Mouse (Mus musculus): ENCODE results near the gene Evi5. TPM values are rescaled to one million over a fixed set of nuclear protein-coding genes. Genes with fewer than 3 reads are reported as not detected.

Evi5 gene
- polyA plus RNA-seq, 1 experiment from 2014 or later: 61.7 TPM

DNA sequence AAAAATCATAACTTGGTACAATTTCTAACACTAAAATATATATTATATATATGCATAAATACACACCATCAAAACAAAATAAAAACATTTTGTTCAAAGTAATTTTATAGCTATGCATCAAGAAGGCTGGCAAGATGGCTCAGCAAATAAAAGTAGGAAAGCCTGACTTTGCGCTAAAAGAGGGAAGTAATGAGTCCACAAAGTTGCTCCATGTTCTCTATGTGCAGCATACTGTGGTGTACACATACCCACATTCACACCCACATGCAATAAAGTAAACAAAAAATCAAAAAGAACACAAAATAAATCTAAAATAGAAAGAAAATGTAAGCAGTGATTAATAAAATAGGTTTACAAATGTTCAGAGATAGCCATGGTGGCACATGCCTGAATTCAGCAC is 99.0 kb downstream of the Evi5 start:
- no peaks in the 10 kb centered on the region for H3K4me1 ChIP-seq (ENCODE audit: control insufficient read depth, insufficient read depth, low read length)
- H3K4me3 ChIP-seq (ENCODE audit: low read depth, low read length): no peak overlapping the region
- ATAC-seq (replicated peaks; ENCODE audit: insufficient number of reproducible peaks, low FRiP score, low TSS enrichment, low read depth): no peak
- H3K27ac ChIP-seq (replicated peaks; ENCODE audit: low read depth, low read length): no peak overlapping the region
- no peak for DNase-seq (ENCODE audit: low spot score)
- 98% methylated on average over 1 of the region's 1 CpGs for WGBS
- H3K36me3 ChIP-seq (replicated peaks; ENCODE audit: control insufficient read depth, insufficient read depth, low read depth, low read length): no peaks in the 10 kb centered on the region
- no peaks in the 10 kb centered on the region for H3K27me3 ChIP-seq (ENCODE audit: control insufficient read depth, insufficient read depth, low read length)
- H3K4me2 ChIP-seq (ENCODE audit: low read depth, low read length): no peak overlapping the region
- no peaks in the 10 kb centered on the region for H3K9me3 ChIP-seq (replicated peaks; ENCODE audit: control insufficient read depth, low read length)
- H3K9ac ChIP-seq (replicated peaks; ENCODE audit: low read length): no peak overlapping the region

- Histone ChIP-seq H3K4me3 (ENCODE audit: low read depth, low read length) (no peak overlapping the region), H3K4me1 (ENCODE audit: control insufficient read depth, insufficient read depth, low read length) (no peaks in the 10 kb centered on the region), H3K9ac (replicated peaks; ENCODE audit: low read length) (no peak overlapping the region), H3K27me3 (ENCODE audit: control insufficient read depth, insufficient read depth, low read length) (no peaks in the 10 kb centered on the region), H3K9me3 (replicated peaks; ENCODE audit: control insufficient read depth, low read length) (no peaks in the 10 kb centered on the region), H3K4me2 (ENCODE audit: low read depth, low read length) (no peak overlapping the region), H3K27ac (replicated peaks; ENCODE audit: low read depth, low read length) (no peak overlapping the region), H3K36me3 (replicated peaks; ENCODE audit: control insufficient read depth, insufficient read depth, low read depth, low read length) (no peaks in the 10 kb centered on the region)
- no peak for ATAC-seq (replicated peaks; ENCODE audit: insufficient number of reproducible peaks, low FRiP score, low TSS enrichment, low read depth)
- DNase-seq (ENCODE audit: low spot score): no peak
- WGBS: 89% methylated on average over 5 of the region's 5 CpGs
Measured at GRCm38 (mm10) chr5:107772049-107772448, 102.9 kb downstream of the Evi5 start.

- no peak overlapping the region for H3K27ac ChIP-seq (replicated peaks; ENCODE audit: low read depth, low read length)
- H3K4me1 ChIP-seq (ENCODE audit: control insufficient read depth, insufficient read depth, low read length): no peaks in the 10 kb centered on the region
- DNase-seq (ENCODE audit: low spot score) (no peak), ATAC-seq (replicated peaks; ENCODE audit: insufficient number of reproducible peaks, low FRiP score, low TSS enrichment, low read depth) (no peak)
- H3K4me2 ChIP-seq (ENCODE audit: low read depth, low read length): no peak overlapping the region
- no peaks in the 10 kb centered on the region for H3K36me3 ChIP-seq (replicated peaks; ENCODE audit: control insufficient read depth, insufficient read depth, low read depth, low read length)
- H3K27me3 ChIP-seq (ENCODE audit: control insufficient read depth, insufficient read depth, low read length): no peaks in the 10 kb centered on the region
- 96% methylated on average over 1 of the region's 1 CpGs for WGBS
- H3K4me3 ChIP-seq (ENCODE audit: low read depth, low read length): no peak overlapping the region
- H3K9me3 ChIP-seq (replicated peaks; ENCODE audit: control insufficient read depth, low read length): no peaks in the 10 kb centered on the region
- no peak overlapping the region for H3K9ac ChIP-seq (replicated peaks; ENCODE audit: low read length)
Measured at GRCm38 (mm10) chr5:107768224-107768623, 106.7 kb downstream of the Evi5 start.

- H3K27ac ChIP-seq (replicated peaks; ENCODE audit: low read depth, low read length): no peak overlapping the region
- DNase-seq (ENCODE audit: low spot score) (no peak), ATAC-seq (replicated peaks; ENCODE audit: insufficient number of reproducible peaks, low FRiP score, low TSS enrichment, low read depth) (no peak)
- H3K9me3 ChIP-seq (replicated peaks; ENCODE audit: control insufficient read depth, low read length): no peaks in the 10 kb centered on the region
- no peaks in the 10 kb centered on the region for H3K4me1 ChIP-seq (ENCODE audit: control insufficient read depth, insufficient read depth, low read length)
- H3K4me2 ChIP-seq (ENCODE audit: low read depth, low read length): no peak overlapping the region
- H3K4me3 ChIP-seq (ENCODE audit: low read depth, low read length): no peak overlapping the region
- H3K9ac ChIP-seq (replicated peaks; ENCODE audit: low read length): no peak overlapping the region
- no peaks in the 10 kb centered on the region for H3K27me3 ChIP-seq (ENCODE audit: control insufficient read depth, insufficient read depth, low read length)
- 93% methylated on average over 4 of the region's 4 CpGs for WGBS
- H3K36me3 ChIP-seq (replicated peaks; ENCODE audit: control insufficient read depth, insufficient read depth, low read depth, low read length): no peaks in the 10 kb centered on the region
Measured at GRCm38 (mm10) chr5:107765946-107766345, 109.0 kb downstream of the Evi5 start.

DNA sequence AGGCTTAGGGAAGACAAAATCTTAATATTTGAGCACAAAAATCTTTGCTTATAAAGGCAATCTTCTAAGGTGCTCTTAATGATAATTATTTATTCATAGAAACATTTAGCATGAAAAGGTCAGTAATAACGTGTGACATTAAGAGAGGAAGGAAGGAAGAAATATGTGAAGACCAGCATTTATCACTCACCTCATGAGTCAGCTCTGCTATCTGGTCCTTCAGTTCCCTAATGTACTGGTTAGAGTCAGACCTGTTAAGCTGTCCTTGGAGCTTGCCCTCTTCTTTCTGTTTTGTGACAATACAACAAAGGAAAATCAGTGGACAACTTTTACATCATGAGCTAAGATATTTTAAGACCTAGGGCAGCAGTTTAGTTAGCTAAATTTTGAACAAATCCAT is 110.4 kb downstream of the Evi5 start:
- DNase-seq (ENCODE audit: low spot score) (no peak), ATAC-seq (replicated peaks; ENCODE audit: insufficient number of reproducible peaks, low FRiP score, low TSS enrichment, low read depth) (no peak)
- Histone ChIP-seq H3K27me3 (ENCODE audit: control insufficient read depth, insufficient read depth, low read length) (no peaks in the 10 kb centered on the region), H3K9ac (replicated peaks; ENCODE audit: low read length) (no peak overlapping the region), H3K4me2 (ENCODE audit: low read depth, low read length) (no peak overlapping the region), H3K36me3 (replicated peaks; ENCODE audit: control insufficient read depth, insufficient read depth, low read depth, low read length) (no peaks in the 10 kb centered on the region), H3K4me3 (ENCODE audit: low read depth, low read length) (no peak overlapping the region), H3K9me3 (replicated peaks; ENCODE audit: control insufficient read depth, low read length) (no peaks in the 10 kb centered on the region), H3K27ac (replicated peaks; ENCODE audit: low read depth, low read length) (no peak overlapping the region), H3K4me1 (ENCODE audit: control insufficient read depth, insufficient read depth, low read length) (no peaks in the 10 kb centered on the region)
- WGBS: 75% methylated on average over 1 of the region's 1 CpGs

GRCm38 (mm10) chr5:107763674-107764073 is 111.2 kb downstream of the Evi5 start:
- Histone ChIP-seq H3K4me3 (ENCODE audit: low read depth, low read length) (no peak overlapping the region), H3K36me3 (replicated peaks; ENCODE audit: control insufficient read depth, insufficient read depth, low read depth, low read length) (no peaks in the 10 kb centered on the region), H3K27me3 (ENCODE audit: control insufficient read depth, insufficient read depth, low read length) (no peaks in the 10 kb centered on the region), H3K9ac (replicated peaks; ENCODE audit: low read length) (no peak overlapping the region), H3K4me2 (ENCODE audit: low read depth, low read length) (no peak overlapping the region), H3K4me1 (ENCODE audit: control insufficient read depth, insufficient read depth, low read length) (no peaks in the 10 kb centered on the region), H3K27ac (replicated peaks; ENCODE audit: low read depth, low read length) (no peak overlapping the region), H3K9me3 (replicated peaks; ENCODE audit: control insufficient read depth, low read length) (no peaks in the 10 kb centered on the region)
- ATAC-seq (replicated peaks; ENCODE audit: insufficient number of reproducible peaks, low FRiP score, low TSS enrichment, low read depth) (no peak), DNase-seq (ENCODE audit: low spot score) (no peak)

GRCm38 (mm10) chr5:107759121-107759520 is 115.8 kb downstream of the Evi5 start:
- H3K27me3 ChIP-seq (ENCODE audit: control insufficient read depth, insufficient read depth, low read length): no peaks in the 10 kb centered on the region
- H3K4me1 ChIP-seq (ENCODE audit: control insufficient read depth, insufficient read depth, low read length): no peaks in the 10 kb centered on the region
- WGBS: 66% methylated on average over 5 of the region's 5 CpGs
- no peaks in the 10 kb centered on the region for H3K9me3 ChIP-seq (replicated peaks; ENCODE audit: control insufficient read depth, low read length)
- no peak overlapping the region for H3K4me3 ChIP-seq (ENCODE audit: low read depth, low read length)
- H3K4me2 ChIP-seq (ENCODE audit: low read depth, low read length): no peak overlapping the region
- no peaks in the 10 kb centered on the region for H3K36me3 ChIP-seq (replicated peaks; ENCODE audit: control insufficient read depth, insufficient read depth, low read depth, low read length)
- no peak overlapping the region for H3K27ac ChIP-seq (replicated peaks; ENCODE audit: low read depth, low read length)
- no peak overlapping the region for H3K9ac ChIP-seq (replicated peaks; ENCODE audit: low read length)
- ATAC-seq (replicated peaks; ENCODE audit: insufficient number of reproducible peaks, low FRiP score, low TSS enrichment, low read depth): no peak
- no peak for DNase-seq (ENCODE audit: low spot score)

GRCm38 (mm10) chr5:107756072-107756471 is 118.8 kb downstream of the Evi5 start:
- no peaks in the 10 kb centered on the region for H3K36me3 ChIP-seq (replicated peaks; ENCODE audit: control insufficient read depth, insufficient read depth, low read depth, low read length)
- no peaks in the 10 kb centered on the region for H3K27me3 ChIP-seq (ENCODE audit: control insufficient read depth, insufficient read depth, low read length)
- no peak overlapping the region for H3K27ac ChIP-seq (replicated peaks; ENCODE audit: low read depth, low read length)
- DNase-seq (ENCODE audit: low spot score): no peak
- H3K4me2 ChIP-seq (ENCODE audit: low read depth, low read length): no peak overlapping the region
- ATAC-seq (replicated peaks; ENCODE audit: insufficient number of reproducible peaks, low FRiP score, low TSS enrichment, low read depth): no peak
- H3K4me3 ChIP-seq (ENCODE audit: low read depth, low read length): no peak overlapping the region
- H3K9me3 ChIP-seq (replicated peaks; ENCODE audit: control insufficient read depth, low read length): no peaks in the 10 kb centered on the region
- no peak overlapping the region for H3K9ac ChIP-seq (replicated peaks; ENCODE audit: low read length)
- 65% methylated on average over 2 of the region's 2 CpGs for WGBS
- H3K4me1 ChIP-seq (ENCODE audit: control insufficient read depth, insufficient read depth, low read length): no peaks in the 10 kb centered on the region
